Mouse (Mus musculus): ENCODE measurements at regions not wholly inside any gene's neighbourhood (a gene's known extent, or its start where the extent isn't known, plus 50 kb on each side); places are given as distances from the start of the nearest gene placed in this dataset.

DNA sequence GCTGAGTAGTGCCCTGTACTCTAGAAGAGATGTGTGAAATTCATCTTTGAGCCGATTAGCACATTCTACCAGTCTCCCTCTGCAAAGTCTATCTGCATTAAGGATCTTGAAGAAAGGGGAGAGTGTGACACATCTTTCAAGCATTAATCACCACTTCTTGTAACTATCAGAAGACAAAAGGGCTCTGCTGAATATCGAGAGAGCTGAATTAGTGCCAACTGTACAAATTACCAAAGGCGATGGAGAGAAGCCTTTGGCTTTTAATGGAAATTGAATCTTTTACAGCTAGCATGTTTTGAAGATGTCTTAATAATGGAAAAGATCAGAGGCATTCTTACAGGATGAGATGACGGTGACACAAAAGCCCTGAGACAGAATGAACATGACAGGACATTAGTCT lies 97.2 kb upstream of the Pam start:
- Histone ChIP-seq H3K4me2 (ENCODE audit: low read depth, low read length) (no peak overlapping the region), H3K9me3 (ENCODE audit: low read length) (no peaks in the 10 kb centered on the region), H3K4me1 (ENCODE audit: insufficient read depth) (no peaks in the 10 kb centered on the region), H3K4me3 (ENCODE audit: low read depth, low read length) (no peak overlapping the region), H3K27me3 (ENCODE audit: insufficient read depth, low read length) (no peaks in the 10 kb centered on the region), H3K9ac (replicated peaks) (no peak overlapping the region), H3K27ac (ENCODE audit: low read depth) (no peak overlapping the region), H3K36me3 (replicated peaks; ENCODE audit: insufficient read depth, low read length) (no peaks in the 10 kb centered on the region)
- no peak for DNase-seq
- no peak for ATAC-seq
- TF ChIP-seq EP300 (IDR thresholded peaks at IDR 0.05; ENCODE audit: low read depth) = no peak
- no peak for TF ChIP-seq CTCF (IDR thresholded peaks at IDR 0.05; ENCODE audit: low read depth)
- 75% methylated on average over 4 of the region's 4 CpGs for WGBS (ENCODE audit: insufficient replicate concordance)

DNA sequence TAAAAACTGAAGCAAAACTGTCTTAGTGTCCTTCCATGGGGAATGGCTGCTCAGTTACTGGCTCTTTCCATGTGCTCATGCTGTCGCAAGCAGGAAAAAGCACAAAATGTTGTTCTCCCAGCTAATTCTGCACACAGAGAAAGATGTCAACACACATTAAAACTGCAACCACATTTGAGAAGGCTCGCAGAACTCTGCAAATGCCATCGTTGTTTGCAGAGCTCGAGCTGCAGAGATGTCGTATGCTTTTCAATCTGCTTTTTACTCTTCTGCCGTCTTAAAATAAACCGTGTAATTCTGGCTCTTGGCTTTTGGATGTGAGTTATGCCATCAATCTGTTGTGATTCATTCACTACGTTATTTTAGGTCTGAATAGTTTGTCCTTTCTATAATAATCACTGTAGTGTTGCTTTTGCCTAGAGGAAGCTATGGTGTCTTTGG lies 96.6 kb upstream of the Pam start:
- H3K9me3 ChIP-seq (ENCODE audit: low read length) = no peaks in the 10 kb centered on the region
- 57% methylated on average over 8 of the region's 8 CpGs for WGBS (ENCODE audit: insufficient replicate concordance)
- ATAC-seq = no peak
- H3K9ac ChIP-seq (replicated peaks) = no peak overlapping the region
- no peak for TF ChIP-seq CTCF (IDR thresholded peaks at IDR 0.05; ENCODE audit: low read depth)
- no peak for TF ChIP-seq EP300 (IDR thresholded peaks at IDR 0.05; ENCODE audit: low read depth)
- H3K4me2 ChIP-seq (ENCODE audit: low read depth, low read length) = no peak overlapping the region
- H3K27me3 ChIP-seq (ENCODE audit: insufficient read depth, low read length) = no peaks in the 10 kb centered on the region
- H3K4me1 ChIP-seq (ENCODE audit: insufficient read depth) = no peaks in the 10 kb centered on the region
- H3K4me3 ChIP-seq (ENCODE audit: low read depth, low read length) = no peak overlapping the region
- no peak for DNase-seq
- no peak overlapping the region for H3K27ac ChIP-seq (ENCODE audit: low read depth)
- no peaks in the 10 kb centered on the region for H3K36me3 ChIP-seq (replicated peaks; ENCODE audit: insufficient read depth, low read length)

DNA sequence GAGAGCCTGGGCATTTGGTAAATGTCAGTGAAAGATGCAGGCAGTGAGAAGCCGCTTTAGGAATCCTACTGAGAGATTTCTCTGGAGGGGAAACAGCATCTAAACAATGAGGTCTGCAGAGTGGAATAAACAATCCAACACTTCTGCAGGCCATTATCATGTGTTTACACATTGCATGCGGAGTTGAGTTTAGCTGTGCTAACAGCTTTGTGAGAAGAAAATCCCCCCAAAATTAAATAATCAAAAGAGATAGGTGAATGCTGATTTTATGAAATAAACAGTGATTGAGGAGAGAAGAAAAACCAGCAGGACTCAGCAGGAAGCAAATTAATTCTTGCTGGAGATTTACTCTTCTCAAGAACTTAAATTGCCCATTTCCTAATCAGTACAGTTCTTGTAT lies 95.9 kb upstream of the Pam start:
- ATAC-seq = no peak
- H3K4me2 ChIP-seq (ENCODE audit: low read depth, low read length) = no peak overlapping the region
- H3K27ac ChIP-seq (ENCODE audit: low read depth) = no peak overlapping the region
- no peaks in the 10 kb centered on the region for H3K9me3 ChIP-seq (ENCODE audit: low read length)
- TF ChIP-seq EP300 (IDR thresholded peaks at IDR 0.05; ENCODE audit: low read depth) (no peak), CTCF (IDR thresholded peaks at IDR 0.05; ENCODE audit: low read depth) (no peak)
- H3K9ac ChIP-seq (replicated peaks) = no peak overlapping the region
- no peak for DNase-seq
- WGBS (ENCODE audit: insufficient replicate concordance) = 42% methylated on average over 2 of the region's 2 CpGs
- H3K4me3 ChIP-seq (ENCODE audit: low read depth, low read length) = no peak overlapping the region
- H3K36me3 ChIP-seq (replicated peaks; ENCODE audit: insufficient read depth, low read length) = no peaks in the 10 kb centered on the region
- no peaks in the 10 kb centered on the region for H3K27me3 ChIP-seq (ENCODE audit: insufficient read depth, low read length)
- no peaks in the 10 kb centered on the region for H3K4me1 ChIP-seq (ENCODE audit: insufficient read depth)

DNA sequence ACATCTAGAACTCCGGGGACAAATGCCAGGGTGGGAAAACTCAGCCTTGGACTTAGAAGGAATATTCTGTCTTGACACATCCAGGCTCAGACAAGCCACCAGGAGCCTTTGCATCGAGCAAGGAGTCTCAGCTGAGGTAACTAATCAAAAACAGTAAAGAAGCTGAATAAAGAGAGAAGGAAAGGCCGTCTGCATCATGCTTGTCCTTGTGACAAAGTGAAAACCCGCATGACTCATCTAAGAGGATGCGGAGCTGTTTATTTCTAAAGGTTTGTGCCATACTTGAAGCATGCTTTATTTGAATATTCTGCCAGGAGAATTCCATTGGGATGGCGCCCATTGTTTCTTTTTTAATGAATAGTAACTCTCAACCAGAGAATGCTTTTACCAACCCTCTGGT lies 95.3 kb upstream of the Pam start:
- no peak for TF ChIP-seq EP300 (IDR thresholded peaks at IDR 0.05; ENCODE audit: low read depth)
- no peak for TF ChIP-seq CTCF (IDR thresholded peaks at IDR 0.05; ENCODE audit: low read depth)

DNA sequence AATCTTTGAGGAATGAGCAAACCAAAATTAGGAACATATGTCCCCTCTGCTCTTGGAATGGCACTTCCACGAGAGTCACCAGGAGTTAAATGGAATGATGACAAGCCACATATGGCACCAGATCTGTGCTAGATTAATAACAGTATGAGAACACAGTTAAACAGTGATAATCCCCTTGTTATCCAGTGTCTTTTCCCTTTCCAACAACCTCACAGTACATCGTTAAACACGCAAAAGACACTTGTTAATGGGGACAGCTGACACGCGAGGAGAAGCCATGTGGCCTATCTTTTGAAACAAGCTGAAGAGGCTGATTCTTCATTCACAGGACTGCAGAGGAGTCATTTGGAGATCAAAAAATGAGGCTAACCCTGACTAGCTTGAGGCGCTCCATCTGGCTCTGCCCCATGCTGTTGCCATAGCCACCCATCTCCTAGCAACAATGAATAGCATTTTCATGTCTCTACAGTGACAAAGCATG lies 94.6 kb upstream of the Pam start:
- ATAC-seq (no peak), DNase-seq (no peak)
- TF ChIP-seq CTCF (IDR thresholded peaks at IDR 0.05; ENCODE audit: low read depth) = no peak
- TF ChIP-seq EP300 (IDR thresholded peaks at IDR 0.05; ENCODE audit: low read depth) = no peak
- H3K4me3 ChIP-seq (ENCODE audit: low read depth, low read length) = no peak overlapping the region
- H3K4me1 ChIP-seq (ENCODE audit: insufficient read depth) = no peaks in the 10 kb centered on the region
- H3K4me2 ChIP-seq (ENCODE audit: low read depth, low read length) = no peak overlapping the region
- H3K27ac ChIP-seq (ENCODE audit: low read depth) = no peak overlapping the region
- no peaks in the 10 kb centered on the region for H3K9me3 ChIP-seq (ENCODE audit: low read length)
- no peaks in the 10 kb centered on the region for H3K36me3 ChIP-seq (replicated peaks; ENCODE audit: insufficient read depth, low read length)
- H3K9ac ChIP-seq (replicated peaks) = no peak overlapping the region
- no peaks in the 10 kb centered on the region for H3K27me3 ChIP-seq (ENCODE audit: insufficient read depth, low read length)
- WGBS (ENCODE audit: insufficient replicate concordance) = 82% methylated on average over 6 of the region's 6 CpGs

More for the DNA sequence above, 95.3 kb upstream of the Pam start:
- ATAC-seq (no peak), DNase-seq (no peak)
- H3K9ac ChIP-seq (replicated peaks) = no peak overlapping the region
- WGBS (ENCODE audit: insufficient replicate concordance) = 46% methylated on average over 6 of the region's 6 CpGs
- H3K4me1 ChIP-seq (ENCODE audit: insufficient read depth) = no peaks in the 10 kb centered on the region
- H3K27ac ChIP-seq (ENCODE audit: low read depth) = no peak overlapping the region
- H3K36me3 ChIP-seq (replicated peaks; ENCODE audit: insufficient read depth, low read length) = no peaks in the 10 kb centered on the region
- H3K9me3 ChIP-seq (ENCODE audit: low read length) = no peaks in the 10 kb centered on the region
- H3K27me3 ChIP-seq (ENCODE audit: insufficient read depth, low read length) = no peaks in the 10 kb centered on the region
- H3K4me2 ChIP-seq (ENCODE audit: low read depth, low read length) = no peak overlapping the region
- H3K4me3 ChIP-seq (ENCODE audit: low read depth, low read length) = no peak overlapping the region

DNA sequence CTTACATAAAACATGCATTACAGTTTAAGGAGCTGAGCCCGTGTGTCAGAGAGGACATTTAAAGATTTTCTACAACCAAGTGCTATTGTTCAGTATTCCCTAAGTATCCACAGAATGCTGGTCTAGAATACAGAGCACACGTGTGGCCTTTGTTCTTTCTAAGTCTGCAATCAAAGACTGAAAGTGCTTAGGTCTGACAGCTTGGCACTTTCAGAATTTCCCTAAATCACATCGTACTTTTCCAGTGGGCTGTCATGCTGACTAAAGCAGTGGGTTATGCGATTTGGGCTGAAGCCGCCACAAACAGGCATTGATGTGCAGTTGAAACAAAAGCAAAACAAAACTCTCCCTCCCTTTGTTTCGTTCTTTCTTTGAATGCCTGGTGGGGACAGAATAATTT lies 84.9 kb upstream of the Pam start:
- no peaks in the 10 kb centered on the region for H3K36me3 ChIP-seq (replicated peaks; ENCODE audit: insufficient read depth, low read length)
- H3K4me2 ChIP-seq (ENCODE audit: low read depth, low read length) = no peak overlapping the region
- WGBS (ENCODE audit: insufficient replicate concordance) = 50% methylated on average over 6 of the region's 6 CpGs
- H3K4me3 ChIP-seq (ENCODE audit: low read depth, low read length) = no peak overlapping the region
- no peaks in the 10 kb centered on the region for H3K9me3 ChIP-seq (ENCODE audit: low read length)
- no peak overlapping the region for H3K27ac ChIP-seq (ENCODE audit: low read depth)
- DNase-seq (no peak), ATAC-seq (no peak)
- H3K4me1 ChIP-seq (ENCODE audit: insufficient read depth) = no peaks in the 10 kb centered on the region
- TF ChIP-seq CTCF (IDR thresholded peaks at IDR 0.05; ENCODE audit: low read depth) (no peak), EP300 (IDR thresholded peaks at IDR 0.05; ENCODE audit: low read depth) (no peak)
- no peak overlapping the region for H3K9ac ChIP-seq (replicated peaks)
- no peaks in the 10 kb centered on the region for H3K27me3 ChIP-seq (ENCODE audit: insufficient read depth, low read length)

DNA sequence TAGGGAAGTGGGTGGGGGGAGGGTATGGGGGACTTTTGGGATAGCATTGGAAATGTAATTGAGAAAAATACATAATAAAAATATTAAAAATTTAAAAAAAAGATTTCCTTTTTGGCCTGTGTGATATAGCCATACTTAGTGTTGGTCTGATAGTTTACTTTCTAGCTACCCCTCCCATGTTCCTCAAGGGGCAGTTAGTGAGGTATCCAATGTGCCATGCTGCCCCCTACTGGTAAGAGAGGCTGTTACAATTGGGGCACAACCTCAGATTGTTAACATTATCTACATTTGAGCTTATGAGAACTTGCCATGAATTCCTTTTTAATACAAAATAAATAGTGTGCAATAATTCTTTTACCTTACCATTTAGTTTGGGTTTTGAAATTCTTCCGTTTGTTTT lies 83.6 kb upstream of the Pam start:
- Histone ChIP-seq H3K4me1 (ENCODE audit: insufficient read depth) (no peaks in the 10 kb centered on the region), H3K9ac (replicated peaks) (no peak overlapping the region), H3K27me3 (ENCODE audit: insufficient read depth, low read length) (no peaks in the 10 kb centered on the region), H3K4me3 (ENCODE audit: low read depth, low read length) (no peak overlapping the region), H3K36me3 (replicated peaks; ENCODE audit: insufficient read depth, low read length) (no peaks in the 10 kb centered on the region), H3K4me2 (ENCODE audit: low read depth, low read length) (no peak overlapping the region), H3K27ac (ENCODE audit: low read depth) (no peak overlapping the region), H3K9me3 (ENCODE audit: low read length) (no peaks in the 10 kb centered on the region)
- no peak for TF ChIP-seq EP300 (IDR thresholded peaks at IDR 0.05; ENCODE audit: low read depth)
- TF ChIP-seq CTCF (IDR thresholded peaks at IDR 0.05; ENCODE audit: low read depth) = peak; percentile 77
- ATAC-seq (no peak), DNase-seq (peak; percentile 46)
- 33% methylated on average over 1 of the region's 1 CpGs for WGBS (ENCODE audit: insufficient replicate concordance)
